Mouse (Mus musculus) spleen, adult 2 months (tissue): ENCODE results near the gene Olfr874.

ENCODE experiments used
- CTCF ChIP-seq: fragments of 200-500 bp; IDR thresholded peaks from 2 replicates; pipeline ENCODE4 v1.5.1; 2011; ENCODE audit warnings: mild to moderate bottlenecking, inconsistent platforms; ENCODE audit not compliant: insufficient read depth, insufficient read length, insufficient replicate concordance; ENCODE audit errors: extremely low read depth
- POLR2A ChIP-seq: fragments of 200-500 bp; IDR thresholded peaks from 2 replicates; pipeline ENCODE4 v1.6.1; 2011; ENCODE audit warnings: low read depth, low read length, inconsistent platforms

DNA sequence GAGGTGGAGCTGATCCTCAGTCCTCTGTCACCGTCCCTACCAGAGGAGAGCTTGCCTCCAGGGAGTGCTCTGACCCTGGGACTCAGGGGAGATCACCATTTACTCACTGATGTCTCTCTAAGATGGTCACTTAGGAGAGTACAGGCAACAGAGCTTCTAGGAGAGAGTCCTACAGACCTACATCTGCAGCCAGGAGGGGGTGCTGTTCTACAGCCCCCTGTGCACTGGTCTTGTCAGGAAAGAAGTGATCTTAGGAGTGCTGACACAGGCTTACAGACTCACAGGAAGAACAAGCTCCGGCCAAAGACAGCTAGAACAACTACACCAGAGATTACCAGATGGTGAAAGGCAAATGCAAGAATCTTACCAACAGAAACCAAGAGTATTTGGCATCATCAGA is 17.6 kb downstream of the Olfr874 start:
- TF ChIP-seq POLR2A = no peak
- no peak for TF ChIP-seq CTCF
